Mouse (Mus musculus): ENCODE data around the gene Nyap1. TPM values are rescaled to one million over a fixed set of nuclear protein-coding genes. Genes with fewer than 3 reads are reported as not detected.
"Not testable (repeated sequence)": the region's sequence is repeated elsewhere in the genome, so short reads cannot be mapped to it uniquely, and the experiment has no call there.

The Nyap1 gene
- total RNA-seq, 1 experiment from 2014 or later: 0.12 TPM

- ATAC-seq (ENCODE audit: extremely low read depth, insufficient number of reproducible peaks, low FRiP score, poor library complexity, severe bottlenecking): peak; percentile 47; the same call in 1 of the 2 replicates
Measured at GRCm38 (mm10) chr5:137748130-137748770, 6.8 kb upstream of the Nyap1 start.

- ATAC-seq (ENCODE audit: extremely low read depth, insufficient number of reproducible peaks, low FRiP score, poor library complexity, severe bottlenecking): no peak
Measured at GRCm38 (mm10) chr5:137747326-137747961, 6.0 kb upstream of the Nyap1 start.

DNA sequence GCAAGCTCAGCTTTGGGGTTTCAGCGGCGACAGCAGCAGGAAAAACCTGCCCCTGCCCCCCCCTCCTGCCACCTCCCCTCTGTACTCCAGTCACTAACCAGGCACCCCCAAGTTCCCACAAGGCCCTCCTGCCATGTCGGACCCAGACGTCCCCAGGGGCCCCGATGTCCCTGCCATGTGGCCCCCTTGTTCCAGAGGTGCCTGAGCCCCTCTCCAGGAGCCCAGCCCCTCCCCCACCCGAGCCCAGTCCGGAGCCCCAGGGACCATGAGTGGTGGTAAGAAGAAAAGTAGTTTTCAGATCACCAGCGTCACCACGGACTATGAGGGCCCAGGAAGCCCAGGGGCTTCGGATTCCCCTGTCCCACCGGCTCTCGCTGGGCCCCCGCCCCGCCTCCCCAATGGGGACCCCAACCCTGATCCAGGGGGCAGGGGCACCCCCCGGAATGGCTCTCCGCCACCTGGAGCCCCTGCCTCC, 5.5 kb upstream of the Nyap1 start:
- ATAC-seq (ENCODE audit: extremely low read depth, insufficient number of reproducible peaks, low FRiP score, poor library complexity, severe bottlenecking): no peak

DNA sequence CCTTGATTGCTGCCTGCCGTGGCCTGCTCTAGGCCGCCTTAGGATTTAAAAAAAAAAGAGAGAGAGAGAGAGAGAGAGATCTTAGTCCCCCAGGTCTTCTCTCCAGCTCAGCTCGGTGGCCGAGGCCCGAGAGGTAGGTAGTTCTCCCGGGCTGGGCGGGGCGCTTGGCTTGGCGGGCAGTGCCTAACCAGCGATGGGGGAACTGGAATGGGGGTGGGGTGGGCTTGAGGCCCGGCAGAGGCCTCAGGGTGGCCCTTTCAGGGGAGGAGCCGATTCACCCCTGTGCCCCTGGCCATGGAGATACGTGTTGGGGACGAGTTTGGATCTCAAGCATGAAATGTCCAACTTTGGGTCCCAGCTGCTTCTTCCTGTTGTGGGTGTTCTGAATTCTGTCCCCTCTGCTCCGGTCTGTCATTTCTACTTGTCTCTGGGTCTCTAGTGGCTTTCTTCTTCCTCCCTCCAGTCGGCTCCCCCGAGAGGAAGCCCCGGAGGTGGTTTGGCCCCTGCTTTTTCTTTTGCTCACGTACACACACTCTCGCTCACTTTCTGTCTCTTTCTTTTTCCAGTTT, 5.0 kb upstream of the Nyap1 start:
- peak; percentile 7; the same call in 1 of the 2 replicates for ATAC-seq (ENCODE audit: extremely low read depth, insufficient number of reproducible peaks, low FRiP score, poor library complexity, severe bottlenecking)

DNA sequence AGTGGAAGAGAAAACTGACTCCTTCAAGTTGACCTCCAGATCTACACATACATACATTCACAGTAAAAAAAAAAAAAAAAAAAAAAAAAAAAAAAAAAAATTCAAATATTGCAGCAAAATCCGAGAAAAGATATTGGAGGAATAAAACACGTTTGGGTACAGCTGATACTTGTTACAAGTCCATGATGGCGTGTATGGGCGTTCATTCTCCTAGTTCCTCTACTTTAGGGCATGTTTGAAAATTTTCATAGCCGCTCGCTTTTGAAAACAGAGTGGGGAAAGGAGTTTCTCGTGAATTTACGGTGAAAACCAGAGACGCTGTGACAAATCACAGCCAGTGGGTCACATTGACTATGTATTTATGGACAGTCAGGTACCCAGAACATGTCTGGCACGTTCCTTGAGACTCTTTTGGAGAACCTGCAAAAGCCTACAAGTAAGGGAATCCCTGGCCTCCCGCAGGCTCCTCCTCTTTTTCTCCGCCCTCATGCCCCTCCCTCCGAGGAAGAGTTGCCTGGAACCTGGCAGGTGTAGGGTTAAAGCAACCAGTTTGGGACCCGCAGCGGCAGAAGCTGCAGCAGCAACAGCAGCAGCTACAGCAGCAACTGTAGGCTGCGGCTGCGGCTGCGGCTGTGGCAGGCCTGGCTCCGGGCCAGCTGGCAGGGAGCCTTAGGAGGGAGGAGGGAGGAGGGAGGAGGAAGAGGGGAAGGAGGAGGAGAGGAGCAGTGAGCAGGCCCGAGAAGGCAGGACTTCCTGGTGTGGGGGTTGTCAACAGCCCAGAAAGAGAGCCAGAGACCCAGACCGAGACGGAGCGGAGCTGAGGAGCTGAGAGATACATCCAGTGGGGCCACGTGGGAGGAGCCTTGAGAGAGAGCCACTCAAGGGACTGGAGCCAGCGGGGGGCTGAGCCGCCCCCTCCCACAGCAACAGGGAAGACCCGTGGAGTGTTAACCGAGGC, 4.1 kb upstream of the Nyap1 start, which contains the start of gene Tsc22d4:
Tsc22d4 (plus strand) TSS at position 517 of the 958 bp plus-strand sequence.
- ATAC-seq (ENCODE audit: extremely low read depth, insufficient number of reproducible peaks, low FRiP score, poor library complexity, severe bottlenecking): peak; percentile 74

DNA sequence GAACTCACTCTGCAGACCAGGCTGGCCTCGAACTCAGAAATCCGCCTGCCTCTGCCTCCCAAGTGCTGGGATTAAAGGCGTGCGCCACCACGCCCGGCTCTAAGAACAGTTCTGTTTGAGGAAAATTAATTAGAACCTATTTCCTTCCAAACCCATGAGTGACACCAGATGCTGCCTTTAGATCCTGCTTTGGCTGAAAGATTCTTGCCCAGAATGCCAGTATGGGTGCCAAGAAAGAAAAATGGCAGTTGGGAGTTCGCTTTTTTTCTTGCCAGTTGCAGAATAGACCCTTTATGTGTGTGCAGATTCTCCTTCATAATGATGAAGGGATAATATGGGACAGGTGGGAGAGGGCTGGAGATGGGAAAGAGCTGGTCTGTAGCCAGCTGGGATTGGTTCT, 2.8 kb upstream of the Nyap1 start:
- no peak for ATAC-seq (ENCODE audit: extremely low read depth, insufficient number of reproducible peaks, low FRiP score, poor library complexity, severe bottlenecking)

DNA sequence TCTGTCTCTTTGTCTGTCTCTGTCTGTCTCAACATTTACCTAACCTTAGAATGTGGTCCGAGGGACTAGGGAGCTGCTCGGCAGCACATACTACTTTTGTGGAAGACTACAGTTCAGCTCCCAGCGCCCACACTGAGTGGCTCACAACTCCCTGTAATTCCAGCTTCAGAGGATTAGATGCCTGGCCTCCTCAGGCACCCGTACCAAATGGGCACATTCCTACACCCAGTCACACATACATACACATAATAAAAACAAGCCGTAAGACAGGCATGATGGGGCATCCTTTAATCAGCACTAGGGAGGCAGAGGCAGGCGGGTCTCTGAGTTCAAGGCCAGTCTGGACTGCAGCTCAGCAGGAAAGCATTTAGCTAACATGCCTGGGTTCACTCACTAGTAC, 1.4 kb upstream of the Nyap1 start:
- ATAC-seq (ENCODE audit: extremely low read depth, insufficient number of reproducible peaks, low FRiP score, poor library complexity, severe bottlenecking): no peak

GRCm38 (mm10) chr5:137742048-137742447, 641 bp upstream of the Nyap1 start:
- no peak for ATAC-seq (ENCODE audit: extremely low read depth, insufficient number of reproducible peaks, low FRiP score, poor library complexity, severe bottlenecking)

GRCm38 (mm10) chr5:137740506-137740905, 901 bp downstream of the Nyap1 start:
- no peak for ATAC-seq (ENCODE audit: extremely low read depth, insufficient number of reproducible peaks, low FRiP score, poor library complexity, severe bottlenecking)

DNA sequence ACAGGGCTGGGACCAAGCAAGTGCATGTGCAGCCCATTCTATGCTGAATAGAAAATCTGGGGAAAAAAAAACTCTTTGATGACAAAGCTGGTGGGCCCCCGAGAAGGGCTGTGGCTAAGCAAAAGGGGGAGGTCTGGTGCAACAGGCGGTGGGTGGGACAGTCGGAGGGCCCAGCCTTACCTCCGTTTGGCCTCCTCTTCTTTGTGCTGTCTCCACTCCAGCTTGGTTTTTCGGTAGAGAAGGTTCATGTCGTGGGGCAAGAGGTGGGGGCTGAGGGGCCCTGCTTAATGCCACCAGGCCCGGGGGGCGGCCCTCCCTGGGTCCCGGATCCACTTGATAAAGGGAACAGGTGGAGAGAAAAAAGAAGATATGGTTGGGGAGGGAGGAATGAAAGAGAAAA, 1.9 kb downstream of the Nyap1 start:
- ATAC-seq (ENCODE audit: extremely low read depth, insufficient number of reproducible peaks, low FRiP score, poor library complexity, severe bottlenecking): no peak

DNA sequence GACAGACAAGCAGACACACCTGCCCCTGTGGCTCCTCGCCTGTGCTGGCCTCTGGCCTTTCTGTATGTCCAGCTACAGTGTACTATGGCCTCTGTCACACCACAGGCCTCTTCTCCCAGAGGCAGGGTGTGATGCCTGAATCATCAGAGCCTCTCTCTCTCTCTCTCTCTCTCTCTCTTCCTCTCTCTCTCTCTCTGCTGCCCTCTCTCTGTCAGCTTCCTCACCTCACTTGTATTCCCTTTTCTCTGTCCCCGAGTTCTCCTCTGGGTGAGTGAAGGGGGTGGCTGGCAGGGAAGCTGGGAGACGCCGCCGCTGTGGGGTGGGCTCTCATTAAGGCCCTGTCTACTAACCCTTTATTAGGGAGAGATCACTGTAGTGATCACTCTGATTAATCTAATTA, 2.9 kb downstream of the Nyap1 start:
- ATAC-seq (ENCODE audit: extremely low read depth, insufficient number of reproducible peaks, low FRiP score, poor library complexity, severe bottlenecking): no peak

DNA sequence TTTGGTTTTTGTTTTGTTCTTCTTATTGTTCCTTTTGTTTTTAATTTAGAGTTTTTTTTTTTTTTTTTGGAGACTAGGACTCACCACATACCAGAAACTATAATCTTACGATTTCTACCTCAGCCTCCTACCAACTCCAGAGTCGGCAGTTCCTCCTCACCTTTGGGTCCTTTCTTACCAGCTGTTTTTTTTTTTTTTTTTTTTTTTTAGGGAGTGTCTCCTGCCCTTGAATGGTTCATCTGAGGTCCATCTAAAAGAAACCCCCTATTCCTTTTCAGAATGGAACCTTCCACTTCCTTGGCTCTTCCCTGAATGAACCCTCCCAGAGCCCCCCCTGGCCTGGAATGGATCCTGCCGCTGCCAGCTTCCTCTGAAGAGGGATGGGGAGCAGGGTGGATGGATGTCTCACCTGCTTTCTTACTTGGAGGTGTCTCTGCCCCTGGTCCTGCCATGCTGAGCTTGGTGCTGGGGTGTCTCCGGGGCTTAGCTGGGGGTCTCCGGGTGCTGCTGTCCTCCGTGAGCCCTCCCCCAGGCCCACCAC, 3.9 kb downstream of the Nyap1 start:
- no peak for ATAC-seq (ENCODE audit: extremely low read depth, insufficient number of reproducible peaks, low FRiP score, poor library complexity, severe bottlenecking)

DNA sequence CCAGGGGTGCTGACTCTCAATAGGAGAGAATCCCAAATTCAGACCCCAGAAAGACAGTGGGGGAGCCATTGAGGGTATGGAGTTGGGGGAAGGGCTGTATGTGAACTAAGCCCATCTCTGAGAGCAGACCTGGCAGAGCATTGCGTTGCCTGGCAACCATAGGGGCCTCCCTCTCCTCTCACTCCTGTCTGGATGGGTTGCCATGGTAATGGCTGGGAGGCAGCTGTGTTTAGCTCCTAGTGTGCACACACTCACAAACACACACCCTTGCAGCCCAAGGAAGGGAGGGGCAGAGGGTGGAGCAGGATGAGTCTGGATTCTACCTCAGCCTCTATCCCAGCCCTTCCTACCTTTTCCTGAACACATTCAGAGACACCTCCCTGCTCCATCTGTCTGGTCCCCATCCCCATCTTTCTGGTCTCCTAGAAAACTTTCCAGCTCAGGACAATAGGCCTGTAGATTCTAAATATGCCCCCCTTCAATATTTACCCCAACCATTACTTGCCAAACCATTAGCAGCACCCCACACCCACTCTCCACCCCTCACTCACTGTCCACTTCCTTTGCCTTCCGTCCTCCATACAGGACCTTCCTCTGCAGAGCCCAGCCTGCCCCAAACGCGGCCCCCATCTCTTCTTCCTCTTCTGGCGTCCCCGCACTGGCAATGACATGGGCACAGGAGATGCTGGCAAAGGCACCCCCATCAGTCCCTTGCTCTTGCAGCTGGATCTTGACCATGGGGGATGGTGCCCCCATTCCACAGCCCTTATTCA, 6.9 kb downstream of the Nyap1 start:
- ATAC-seq (ENCODE audit: extremely low read depth, insufficient number of reproducible peaks, low FRiP score, poor library complexity, severe bottlenecking): no peak

GRCm38 (mm10) chr5:137733638-137734288, 7.6 kb downstream of the Nyap1 start:
- ATAC-seq (ENCODE audit: extremely low read depth, insufficient number of reproducible peaks, low FRiP score, poor library complexity, severe bottlenecking): no peak

DNA sequence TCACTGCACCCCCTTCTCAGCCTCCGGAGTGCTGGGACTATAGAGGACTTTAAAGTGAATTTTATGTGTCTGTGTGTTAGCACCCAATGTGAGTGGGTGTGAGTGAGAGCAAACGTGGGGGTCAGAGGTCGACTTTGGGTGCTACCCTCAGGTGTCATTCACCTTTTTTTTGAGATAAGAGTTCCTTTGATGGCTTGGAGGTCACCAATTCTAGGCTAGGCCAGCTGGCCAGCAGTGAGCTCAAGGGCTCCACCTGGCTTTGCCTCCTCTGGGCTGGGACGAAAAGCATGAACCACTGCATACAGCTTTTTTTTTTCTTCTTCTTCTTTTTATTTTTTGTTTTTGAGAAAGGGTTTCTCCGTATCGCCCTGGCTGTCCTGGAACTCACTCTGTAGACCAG, 14.6 kb downstream of the Nyap1 start:
- ATAC-seq (ENCODE audit: extremely low read depth, insufficient number of reproducible peaks, low FRiP score, poor library complexity, severe bottlenecking): no peak

- peak; percentile 60; the same call in 1 of the 2 replicates for ATAC-seq (ENCODE audit: extremely low read depth, insufficient number of reproducible peaks, low FRiP score, poor library complexity, severe bottlenecking)
Measured at GRCm38 (mm10) chr5:137723840-137724239, 17.6 kb downstream of the Nyap1 start.

- not testable (repeated sequence) for ATAC-seq (ENCODE audit: extremely low read depth, insufficient number of reproducible peaks, low FRiP score, poor library complexity, severe bottlenecking)
Measured at GRCm38 (mm10) chr5:137720558-137721164, 20.7 kb downstream of the Nyap1 start.

All from neutrophil, adult 5-6 weeks (primary cell).